Mouse (Mus musculus) kidney, adult 2 months (tissue): ENCODE results near the gene Fxyd7.

Experiments used
- CTCF ChIP-seq: fragments of 200-500 bp; conservative IDR thresholded peaks from 2 replicates; pipeline ENCODE4 v1.5.1; 2011; ENCODE audit warnings: low read depth, mild to moderate bottlenecking, control low read depth, low read length, moderate library complexity, mixed read lengths; ENCODE audit not compliant: insufficient read depth, insufficient read length
- POLR2A ChIP-seq: fragments of 200-500 bp; IDR thresholded peaks from one replicate; pipeline ENCODE4 v1.6.1; 2011; ENCODE audit warnings: low read depth, low read length, control low read depth

DNA sequence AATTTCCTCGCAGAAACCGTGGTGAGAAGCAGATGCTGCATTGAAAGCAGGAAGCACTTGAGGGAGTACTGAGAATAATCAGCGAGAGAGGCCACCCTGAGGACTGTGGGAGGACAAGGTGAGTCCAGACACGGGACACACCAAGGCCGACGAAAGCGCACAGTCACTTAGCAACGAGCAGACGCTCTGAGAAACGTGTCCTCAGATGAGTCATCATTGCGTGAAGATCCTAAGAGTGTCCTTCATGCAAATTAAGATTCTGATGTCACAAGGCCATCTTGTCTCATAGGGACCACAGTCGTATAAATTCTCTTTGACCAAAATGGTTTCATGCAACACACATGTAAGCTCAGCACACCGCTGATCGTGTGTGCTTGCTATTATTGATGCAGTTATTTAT is 49.5 kb upstream of the Fxyd7 start:
- TF ChIP-seq POLR2A (no peak), CTCF (no peak)
